Mouse (Mus musculus) neural tube, embryonic 15.5 days (tissue): ENCODE measurements at regions not wholly inside any gene's neighbourhood (a gene's known extent, or its start where the extent isn't known, plus 50 kb on each side); places are given as distances from the start of the nearest gene placed in this dataset.

Experiments
- ATAC-seq: fragments of 200-750 bp; cut with Nextera tagmentation; 2 replicates; pipeline ENCODE4 v1.8.0; 2017; ENCODE audit warnings: mild to moderate bottlenecking, moderate TSS enrichment, moderate library complexity; ENCODE audit not compliant: low FRiP score
- H3K27ac ChIP-seq: fragments of 300-500 bp; sonication (generic); replicated peaks from 2 replicates; pipeline ENCODE4 v1.5.1; 2015; ENCODE audit warnings: mild to moderate bottlenecking, inconsistent platforms
- H3K27me3 ChIP-seq: fragments of 300-500 bp; sonication (generic); replicated peaks from 2 replicates; pipeline ENCODE4 v1.6.1; 2015; ENCODE audit warnings: inconsistent platforms
- H3K36me3 ChIP-seq: fragments of 300-500 bp; sonication (generic); 2 replicates; pipeline ENCODE4 v1.6.1; 2015; ENCODE audit warnings: inconsistent platforms
- H3K4me1 ChIP-seq: fragments of 300-500 bp; sonication (generic); 2 replicates; pipeline ENCODE4 v1.6.1; 2015; ENCODE audit warnings: inconsistent platforms
- H3K4me2 ChIP-seq: fragments of 300-500 bp; sonication (generic); 2 replicates; pipeline ENCODE4 v1.6.1; 2015; ENCODE audit warnings: inconsistent platforms, mild to moderate bottlenecking, moderate library complexity
- H3K4me3 ChIP-seq: fragments of 300-500 bp; sonication (generic); replicated peaks from 2 replicates; pipeline ENCODE4 v1.5.1; 2015; ENCODE audit warnings: mild to moderate bottlenecking, inconsistent platforms
- H3K9ac ChIP-seq: fragments of 300-500 bp; sonication (generic); replicated peaks from 2 replicates; pipeline ENCODE4 v1.6.1; 2015; ENCODE audit warnings: mild to moderate bottlenecking, inconsistent platforms
- H3K9me3 ChIP-seq: fragments of 300-500 bp; sonication (generic); replicated peaks from 2 replicates; pipeline ENCODE4 v1.6.1; 2016; ENCODE audit warnings: inconsistent platforms
- WGBS: fragments of 180-500 bp; shearing (Covaris S2); methylation state at CpG from one replicate; pipeline ENCODE4 v1.1.7; 2015; ENCODE audit warnings: mixed read lengths; 5-methylcytosine and 5-hydroxymethylcytosine counted together

DNA sequence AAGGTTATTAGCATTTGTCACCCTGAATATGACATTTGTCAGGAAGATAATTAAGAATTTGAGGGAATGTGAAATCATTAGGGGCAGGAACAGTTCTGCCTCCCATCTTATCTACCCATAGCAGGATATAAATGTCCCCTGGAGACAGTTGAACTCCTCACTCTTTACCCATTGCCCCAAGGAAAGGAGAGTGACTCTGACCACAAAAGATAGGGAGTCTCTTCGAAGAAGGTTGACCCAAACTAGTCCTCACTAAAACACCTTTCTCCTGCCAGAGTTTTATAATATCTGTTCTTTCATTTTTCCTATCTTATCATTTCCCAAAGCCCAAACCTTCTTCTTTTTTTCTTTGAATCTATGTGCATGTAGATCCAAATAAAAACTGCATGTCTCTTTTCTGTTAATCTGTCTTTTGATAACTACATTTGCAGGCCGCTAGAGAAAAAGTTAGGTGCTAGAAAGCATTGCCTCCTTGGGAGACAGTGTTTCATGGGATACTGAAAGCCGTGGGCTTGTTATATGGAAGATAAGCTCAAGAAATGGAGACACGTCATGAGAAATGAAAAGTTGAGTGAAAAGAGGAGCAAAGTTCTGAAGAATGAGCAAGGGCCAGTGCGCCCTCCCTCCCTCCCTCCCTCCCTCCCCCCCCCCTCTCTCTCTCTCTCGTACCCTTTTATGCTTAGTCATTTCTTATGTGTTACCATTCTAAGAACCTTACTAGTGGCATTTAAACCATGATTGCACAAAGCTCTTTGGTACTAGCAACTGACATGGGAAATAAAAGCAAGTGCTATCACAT lies 341.6 kb downstream of the Rnd3 start:
- WGBS = 94% methylated on average over 6 of the region's 6 CpGs
- peaks cover 9% of the 10 kb centered on the region for H3K4me1 ChIP-seq
- H3K4me2 ChIP-seq = no peak overlapping the region
- H3K9me3 ChIP-seq = no peaks in the 10 kb centered on the region
- H3K36me3 ChIP-seq = no peaks in the 10 kb centered on the region
- no peak for ATAC-seq
- H3K27ac ChIP-seq = no peak overlapping the region
- no peak overlapping the region for H3K9ac ChIP-seq
- H3K4me3 ChIP-seq = no peak overlapping the region
- no peaks in the 10 kb centered on the region for H3K27me3 ChIP-seq

DNA sequence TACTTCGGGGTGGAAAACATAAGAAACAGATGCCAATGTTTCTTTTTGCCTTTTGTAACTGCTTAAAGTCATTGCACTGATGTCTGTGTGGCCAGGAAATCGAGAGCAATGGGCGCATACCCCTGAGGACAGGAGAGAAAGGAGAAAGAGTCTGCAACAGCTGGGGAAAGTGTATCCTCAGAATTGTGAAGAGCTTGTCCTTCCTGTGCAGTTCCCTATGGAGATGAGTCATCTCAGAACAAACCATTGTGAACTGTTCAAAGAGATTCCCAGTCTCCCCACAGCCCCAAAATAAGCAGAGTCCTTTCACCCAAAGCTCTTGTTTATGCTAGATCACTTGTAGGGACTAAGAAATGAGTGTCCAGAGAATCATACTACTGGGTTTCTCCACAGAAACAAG lies 343.3 kb downstream of the Rnd3 start:
- H3K4me3 ChIP-seq = no peak overlapping the region
- no peaks in the 10 kb centered on the region for H3K27me3 ChIP-seq
- H3K4me2 ChIP-seq = no peak overlapping the region
- H3K4me1 ChIP-seq = peaks cover 2% of the 10 kb centered on the region
- WGBS = 90% methylated on average over 3 of the region's 3 CpGs
- no peaks in the 10 kb centered on the region for H3K9me3 ChIP-seq
- no peak overlapping the region for H3K9ac ChIP-seq
- no peaks in the 10 kb centered on the region for H3K36me3 ChIP-seq
- no peak overlapping the region for H3K27ac ChIP-seq
- no peak for ATAC-seq

DNA sequence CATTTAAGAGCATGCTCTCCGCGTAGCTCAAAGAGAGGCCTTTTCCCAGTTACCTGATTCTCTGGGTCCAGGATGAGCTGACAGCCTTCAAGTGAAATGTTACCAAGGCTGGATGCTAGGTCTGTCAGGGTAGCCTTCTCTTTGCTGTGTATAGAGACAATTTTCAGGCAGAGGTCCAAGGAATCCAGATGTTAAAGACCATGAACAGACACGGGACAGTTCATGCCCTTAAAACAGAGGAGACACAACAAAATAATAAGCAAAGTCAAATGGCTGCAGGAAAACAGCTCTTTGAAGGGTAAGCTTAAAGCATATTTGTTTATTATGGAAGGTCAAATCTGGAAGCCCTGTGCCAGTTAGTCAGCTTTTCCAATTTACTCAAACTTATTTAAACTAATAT lies 352.8 kb downstream of the Rnd3 start:
- no peak overlapping the region for H3K9ac ChIP-seq
- no peak for ATAC-seq
- no peak overlapping the region for H3K4me3 ChIP-seq
- H3K4me2 ChIP-seq = no peak overlapping the region
- H3K4me1 ChIP-seq = no peaks in the 10 kb centered on the region
- H3K27me3 ChIP-seq = no peaks in the 10 kb centered on the region
- no peak overlapping the region for H3K27ac ChIP-seq
- 66% methylated on average over 3 of the region's 3 CpGs for WGBS
- no peaks in the 10 kb centered on the region for H3K36me3 ChIP-seq
- H3K9me3 ChIP-seq = peaks cover 3% of the 10 kb centered on the region; the same call in 1 of the 2 replicates

DNA sequence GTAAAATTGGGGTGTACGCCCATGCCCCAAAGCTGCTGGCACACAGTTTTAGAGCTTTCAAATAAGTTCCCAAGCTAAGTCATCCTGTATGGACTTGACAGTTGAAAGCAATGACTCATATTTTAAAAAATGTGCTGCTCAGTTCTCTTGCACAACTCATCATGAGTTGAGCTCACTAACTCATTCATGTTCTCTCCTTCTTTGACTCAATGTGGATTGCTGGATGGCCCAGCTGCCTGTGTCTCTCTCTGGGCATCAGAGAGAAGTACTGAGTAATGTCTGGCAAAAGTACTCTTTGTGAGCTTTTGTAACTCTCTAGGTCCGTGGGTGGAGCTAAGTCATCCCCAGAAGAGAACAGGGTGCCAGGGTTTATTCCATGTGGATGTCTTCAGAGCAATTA lies 355.3 kb downstream of the Rnd3 start:
- 86% methylated on average over 2 of the region's 2 CpGs for WGBS
- H3K9me3 ChIP-seq = peaks cover 6% of the 10 kb centered on the region; the same call in 1 of the 2 replicates
- H3K9ac ChIP-seq = no peak overlapping the region
- H3K36me3 ChIP-seq = no peaks in the 10 kb centered on the region
- H3K27me3 ChIP-seq = no peaks in the 10 kb centered on the region
- no peak overlapping the region for H3K27ac ChIP-seq
- no peak overlapping the region for H3K4me2 ChIP-seq
- H3K4me3 ChIP-seq = no peak overlapping the region
- H3K4me1 ChIP-seq = no peaks in the 10 kb centered on the region
- ATAC-seq = no peak

DNA sequence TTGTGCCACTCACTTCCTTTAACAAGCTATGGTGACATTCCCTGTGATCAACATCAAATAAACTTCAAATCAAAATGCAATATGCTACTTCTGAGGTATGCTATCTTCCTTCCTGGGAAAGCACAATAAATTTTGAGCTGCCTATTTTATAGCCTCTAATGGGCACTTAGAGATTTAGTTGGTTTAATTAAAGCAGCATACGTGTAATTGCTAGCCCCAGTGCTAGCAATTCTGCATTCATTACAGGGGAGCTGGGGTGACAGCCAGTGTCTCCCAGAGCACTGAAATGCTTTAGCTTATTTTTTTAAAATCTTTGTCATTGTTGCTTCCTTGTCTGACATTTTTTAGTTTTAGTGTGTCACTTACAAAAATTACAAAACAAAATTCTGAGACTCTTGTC lies 355.8 kb downstream of the Rnd3 start:
- Histone ChIP-seq H3K9me3 (peaks cover 6% of the 10 kb centered on the region; the same call in 1 of the 2 replicates), H3K27ac (no peak overlapping the region), H3K4me3 (no peak overlapping the region), H3K4me1 (no peaks in the 10 kb centered on the region), H3K4me2 (no peak overlapping the region), H3K27me3 (no peaks in the 10 kb centered on the region), H3K36me3 (no peaks in the 10 kb centered on the region), H3K9ac (no peak overlapping the region)
- no peak for ATAC-seq
- 26% methylated on average over 1 of the region's 1 CpGs for WGBS

GRCm38 (mm10) chr2:50789051-50789651 lies 359.8 kb downstream of the Rnd3 start:
- Histone ChIP-seq H3K4me1 (no peaks in the 10 kb centered on the region), H3K4me2 (no peak overlapping the region), H3K9ac (no peak overlapping the region), H3K36me3 (no peaks in the 10 kb centered on the region), H3K4me3 (no peak overlapping the region), H3K27ac (no peak overlapping the region), H3K9me3 (peaks cover 6% of the 10 kb centered on the region; the same call in 1 of the 2 replicates), H3K27me3 (no peaks in the 10 kb centered on the region)
- no peak for ATAC-seq
- WGBS = 90% methylated on average over 4 of the region's 4 CpGs

DNA sequence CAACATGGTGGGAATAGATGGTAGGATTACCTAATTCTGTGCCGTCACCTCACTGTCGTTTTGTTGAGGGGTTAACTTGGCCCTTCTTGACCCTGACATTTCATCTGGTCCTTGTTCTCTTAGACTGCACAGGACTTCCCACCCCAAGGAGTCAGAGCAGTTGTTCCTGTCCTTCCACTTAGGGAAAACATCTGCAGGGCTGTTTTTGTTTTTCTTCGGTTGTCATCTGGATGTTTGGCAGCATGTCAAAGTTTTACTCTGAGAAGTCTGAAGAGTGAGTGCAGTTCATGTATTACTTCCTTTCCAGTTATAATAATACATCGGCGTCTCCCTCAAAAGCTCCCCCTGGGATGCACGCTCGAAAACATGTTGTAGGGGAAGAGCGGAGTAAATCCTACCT lies 376.8 kb downstream of the Rnd3 start:
- no peaks in the 10 kb centered on the region for H3K27me3 ChIP-seq
- no peak overlapping the region for H3K9ac ChIP-seq
- H3K27ac ChIP-seq = no peak overlapping the region
- ATAC-seq = no peak
- 85% methylated on average over 8 of the region's 8 CpGs for WGBS
- no peaks in the 10 kb centered on the region for H3K4me1 ChIP-seq
- H3K36me3 ChIP-seq = no peaks in the 10 kb centered on the region
- H3K4me2 ChIP-seq = no peak overlapping the region
- no peak overlapping the region for H3K4me3 ChIP-seq
- no peaks in the 10 kb centered on the region for H3K9me3 ChIP-seq

GRCm38 (mm10) chr2:50759016-50759415 lies 389.9 kb downstream of the Rnd3 start:
- Histone ChIP-seq H3K27me3 (no peaks in the 10 kb centered on the region), H3K9ac (no peak overlapping the region), H3K4me3 (no peak overlapping the region), H3K4me2 (no peak overlapping the region), H3K36me3 (no peaks in the 10 kb centered on the region), H3K4me1 (no peaks in the 10 kb centered on the region), H3K27ac (no peak overlapping the region), H3K9me3 (no peaks in the 10 kb centered on the region)
- WGBS = 88% methylated on average over 2 of the region's 2 CpGs
- ATAC-seq = no peak

DNA sequence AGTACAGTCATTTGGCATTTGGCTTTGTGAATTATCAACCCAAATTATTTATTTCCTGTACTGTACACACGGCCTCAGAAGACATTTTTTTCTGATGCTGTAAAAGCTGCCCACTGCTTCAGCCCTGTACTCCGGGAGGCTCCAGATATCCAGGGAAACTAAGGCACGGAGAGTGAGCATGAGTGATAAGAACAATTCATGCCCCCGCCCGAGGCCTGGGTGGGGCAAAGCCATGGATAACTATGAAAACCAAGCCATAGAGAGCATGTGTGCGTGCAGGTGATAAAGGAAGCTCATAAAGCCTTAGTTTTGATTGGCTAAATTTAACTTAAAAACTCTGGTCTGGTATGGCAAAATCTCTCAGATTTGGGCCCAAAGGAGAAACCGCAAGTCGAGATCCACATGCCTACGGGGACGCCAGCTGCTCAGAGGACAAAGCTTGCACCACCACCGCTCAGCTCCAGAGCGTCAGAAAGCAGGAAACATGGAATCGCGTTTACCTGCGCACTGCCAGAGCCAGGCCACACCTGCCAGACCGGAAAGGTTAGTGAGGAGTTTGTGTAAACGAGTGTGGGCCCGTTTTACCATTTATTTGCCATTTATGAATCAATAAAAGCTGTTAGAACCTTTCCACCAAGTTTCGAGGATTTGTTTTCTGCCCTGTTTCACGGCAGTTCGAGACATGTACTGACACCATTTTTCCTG lies 390.9 kb downstream of the Rnd3 start:
- Histone ChIP-seq H3K4me3 (no peak overlapping the region), H3K27ac (no peak overlapping the region), H3K36me3 (no peaks in the 10 kb centered on the region), H3K9ac (no peak overlapping the region), H3K9me3 (no peaks in the 10 kb centered on the region), H3K4me2 (no peak overlapping the region), H3K27me3 (no peaks in the 10 kb centered on the region), H3K4me1 (no peaks in the 10 kb centered on the region)
- 92% methylated on average over 21 of the region's 21 CpGs for WGBS
- ATAC-seq = no peak

DNA sequence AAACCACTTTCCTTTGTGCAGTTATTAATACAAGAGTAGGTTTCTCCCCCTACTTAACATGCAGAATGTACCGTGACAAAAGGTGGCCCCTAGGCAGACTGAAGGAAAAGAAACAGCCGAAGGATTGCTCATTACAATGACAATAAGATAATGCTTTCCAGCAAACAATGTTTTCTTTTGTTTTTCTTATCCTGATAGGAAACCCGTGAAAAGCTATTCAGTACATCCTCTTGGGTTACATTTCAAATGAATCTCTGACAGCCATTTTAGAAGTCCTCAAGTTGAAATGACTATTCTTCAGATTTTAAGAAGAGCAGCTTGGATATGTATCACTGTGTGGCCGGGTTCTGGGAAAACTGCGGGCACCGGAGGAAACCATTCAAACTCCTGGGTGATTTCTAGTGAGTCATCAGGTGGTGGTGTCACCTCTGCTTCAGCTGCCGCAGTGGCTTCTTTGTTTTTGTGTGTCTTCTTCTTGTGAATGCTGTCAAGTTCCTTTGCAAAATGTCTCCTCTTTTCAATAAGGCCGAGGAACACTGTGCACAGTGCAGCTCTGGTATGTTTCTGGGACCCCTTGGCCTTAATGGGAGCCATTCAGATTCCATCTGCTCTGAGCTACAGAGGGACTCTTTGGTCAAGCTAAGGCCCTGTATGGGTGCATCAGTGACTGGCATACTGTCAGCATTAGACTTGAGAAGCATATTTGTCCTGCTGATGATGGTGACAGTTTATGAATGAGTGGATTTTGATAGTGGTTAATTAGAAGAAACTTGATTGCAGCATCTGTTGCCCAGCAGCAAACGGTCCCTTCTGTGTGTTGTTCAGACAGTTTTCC lies 393.1 kb downstream of the Rnd3 start:
- no peaks in the 10 kb centered on the region for H3K9me3 ChIP-seq
- no peaks in the 10 kb centered on the region; the same call in 1 of the 2 replicates for H3K4me1 ChIP-seq
- no peak overlapping the region for H3K27ac ChIP-seq
- no peaks in the 10 kb centered on the region for H3K27me3 ChIP-seq
- H3K4me3 ChIP-seq = no peak overlapping the region
- no peak overlapping the region for H3K4me2 ChIP-seq
- H3K36me3 ChIP-seq = no peaks in the 10 kb centered on the region
- WGBS = 19% methylated on average over 9 of the region's 9 CpGs
- no peak overlapping the region for H3K9ac ChIP-seq
- ATAC-seq = no peak

GRCm38 (mm10) chr2:50755160-50755559 lies 393.8 kb downstream of the Rnd3 start:
- no peak overlapping the region for H3K27ac ChIP-seq
- no peaks in the 10 kb centered on the region for H3K36me3 ChIP-seq
- no peaks in the 10 kb centered on the region for H3K27me3 ChIP-seq
- H3K4me2 ChIP-seq = no peak overlapping the region
- no peaks in the 10 kb centered on the region for H3K9me3 ChIP-seq
- H3K9ac ChIP-seq = no peak overlapping the region
- no peak overlapping the region for H3K4me3 ChIP-seq
- WGBS = 57% methylated on average over 6 of the region's 6 CpGs
- no peaks in the 10 kb centered on the region; the same call in 1 of the 2 replicates for H3K4me1 ChIP-seq
- ATAC-seq = no peak
